Mouse (Mus musculus) urinary bladder, adult 18-20 months (tissue): ENCODE data around the gene Slc6a1.
"Not testable (repeated sequence)": the region's sequence is repeated elsewhere in the genome, so short reads cannot be mapped to it uniquely, and the experiment has no call there.

Source experiments
- DNase-seq, 2 experiments: peaks; one replicate each; pipeline ENCODE4 v3.0.0; 2022; ENCODE audit warnings: low spot score in 2 of 2, mixed read lengths in 2 of 2

Gene Slc6a1

DNA sequence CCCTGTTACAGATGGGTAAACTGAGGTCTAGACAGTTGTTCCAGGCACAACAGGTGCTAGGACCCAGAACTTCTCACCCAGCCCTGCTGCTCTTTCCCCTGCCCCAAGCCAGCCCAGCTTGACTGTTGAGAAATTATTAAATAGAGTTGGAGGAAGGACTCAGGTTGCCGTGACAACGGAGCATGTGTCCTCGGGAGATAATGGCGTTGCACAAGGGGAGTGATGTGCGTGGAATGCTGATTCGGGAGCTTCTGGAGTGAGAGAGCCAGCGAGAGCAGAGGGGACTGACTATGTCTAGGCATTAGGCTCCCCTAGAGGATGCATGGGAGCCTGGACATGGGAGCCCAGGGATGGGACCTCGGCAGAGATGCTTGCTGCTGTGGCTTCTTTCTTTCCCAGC is 7.7 kb downstream of the Slc6a1 start:
- DNase-seq, result no peak

DNA sequence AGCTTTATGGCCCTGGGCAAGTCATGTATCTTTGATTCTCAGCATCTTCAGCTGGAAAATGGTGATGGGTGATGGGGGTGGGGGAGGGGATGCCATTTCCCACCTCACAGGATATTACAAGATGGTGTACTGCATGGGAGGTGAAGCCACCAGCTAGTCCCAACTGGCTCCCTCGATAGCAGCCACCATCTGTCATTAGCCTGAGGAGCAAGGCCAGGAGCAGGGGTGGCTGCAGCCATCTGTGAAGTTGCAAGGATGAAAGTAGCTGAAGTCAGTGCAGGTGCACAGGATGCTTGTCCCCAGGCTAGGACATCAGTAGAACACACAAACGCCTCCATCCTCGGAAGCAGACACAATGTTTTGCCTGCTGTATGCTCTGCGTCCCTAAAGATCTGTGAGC is 8.5 kb downstream of the Slc6a1 start:
- DNase-seq, result no peak

DNA sequence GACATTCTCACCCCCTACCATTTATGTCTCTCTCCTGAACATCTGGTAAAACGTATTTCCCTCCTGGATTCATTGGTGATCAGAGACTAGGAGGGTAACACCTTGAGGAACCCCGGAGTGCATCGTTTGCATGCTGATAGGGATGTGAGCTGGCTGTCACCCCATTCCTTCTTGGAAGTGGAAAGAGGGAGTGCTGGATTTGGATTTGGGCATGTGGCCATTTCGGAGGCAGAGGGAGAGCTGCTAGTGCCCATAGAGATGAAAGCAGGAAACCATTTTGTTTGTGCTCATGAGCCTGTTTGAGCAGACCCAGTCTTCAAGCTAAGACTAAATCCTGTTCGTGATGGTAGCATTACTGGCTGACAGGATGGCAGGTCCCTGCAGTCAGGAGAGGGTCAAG is 9.0 kb downstream of the Slc6a1 start:
- DNase-seq, result no peak

GRCm38 (mm10) chr6:114293511-114293910 is 11.1 kb downstream of the Slc6a1 start:
- no peak for DNase-seq

DNA sequence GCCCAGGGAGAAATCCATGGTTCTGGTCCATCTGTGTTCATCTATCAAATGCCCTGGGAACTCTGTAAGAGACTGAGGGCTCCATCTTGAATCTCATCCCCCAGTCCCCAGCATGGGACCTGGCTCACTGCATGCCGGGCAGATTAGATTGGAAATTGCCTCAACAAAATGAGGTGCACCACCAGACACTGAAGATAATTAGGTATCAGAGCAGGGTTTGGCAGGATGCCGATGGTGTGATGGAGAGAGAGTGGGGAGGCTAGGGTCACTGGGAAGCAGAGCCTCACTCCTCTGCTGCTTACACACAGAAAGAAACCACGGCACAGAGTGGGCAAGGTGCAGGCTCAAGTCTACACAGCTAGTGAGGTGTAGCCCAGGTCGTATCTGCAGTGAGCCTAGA is 12.7 kb downstream of the Slc6a1 start:
- DNase-seq, result no peak

DNA sequence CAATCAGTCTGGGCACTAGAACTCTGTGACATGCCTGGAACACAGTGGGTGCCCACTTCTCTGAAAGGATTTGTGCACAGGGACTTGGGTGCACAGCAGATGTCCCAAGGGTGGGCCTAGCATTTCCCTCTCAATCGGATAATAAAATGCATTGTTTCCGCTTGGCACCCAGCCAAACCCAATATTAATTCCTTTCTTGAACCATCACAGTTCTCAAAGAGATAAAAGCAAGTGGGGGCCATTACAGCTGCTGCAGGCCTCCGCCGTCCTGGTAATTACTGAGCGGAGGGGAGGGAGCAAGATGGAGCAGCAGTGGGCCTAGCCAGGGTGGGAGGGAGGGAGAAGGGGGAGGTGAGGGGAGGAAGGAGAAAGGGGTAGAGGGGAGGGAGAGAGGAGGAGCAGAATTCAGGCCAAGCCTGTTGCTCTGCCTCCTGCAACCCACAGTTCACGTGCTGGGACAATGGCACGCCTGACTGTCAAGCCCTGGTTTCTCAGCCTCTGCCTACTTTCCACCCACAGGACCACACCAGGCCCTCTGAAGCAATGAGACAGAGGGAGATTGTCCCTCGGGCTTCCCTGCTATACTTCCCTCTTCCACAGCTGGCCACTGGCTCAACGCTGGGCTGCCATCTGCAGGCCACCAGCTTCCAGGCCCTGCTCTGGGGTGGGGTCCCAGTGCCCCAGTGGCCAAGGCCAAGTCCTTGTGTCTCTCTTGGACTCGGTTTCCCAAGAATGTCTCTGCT is 15.0 kb downstream of the Slc6a1 start:
- no peak for DNase-seq

GRCm38 (mm10) chr6:114299699-114300098 is 17.3 kb downstream of the Slc6a1 start:
- DNase-seq, result no peak

DNA sequence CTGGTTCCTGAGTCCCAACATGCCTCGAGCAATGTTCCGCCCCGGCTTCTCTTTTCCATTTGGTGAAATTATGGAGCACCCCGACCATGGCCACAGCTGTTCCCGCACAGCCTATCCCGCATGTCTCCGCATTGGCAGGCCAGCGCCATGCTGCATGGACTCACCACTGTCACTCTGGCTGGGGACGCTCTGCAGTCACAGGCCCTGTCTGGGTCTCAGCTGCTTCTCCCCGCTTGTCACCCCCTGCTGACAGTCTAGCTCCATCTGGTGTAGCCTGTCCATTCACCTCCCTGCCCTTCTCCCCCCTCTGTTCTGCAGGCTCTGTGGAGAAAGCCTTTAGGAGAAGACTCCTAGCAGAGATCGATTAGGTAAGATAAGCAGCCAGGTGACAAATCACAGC is 18.3 kb downstream of the Slc6a1 start:
- no peak for DNase-seq

GRCm38 (mm10) chr6:114304668-114305067 is 22.2 kb downstream of the Slc6a1 start:
- no peak for DNase-seq

GRCm38 (mm10) chr6:114320511-114320910 is 38.1 kb downstream of the Slc6a1 start:
- no peak for DNase-seq

GRCm38 (mm10) chr6:114321146-114321545 is 38.7 kb downstream of the Slc6a1 start:
- no peak for DNase-seq

- no peak for DNase-seq
Observed at GRCm38 (mm10) chr6:114322914-114323313, 40.5 kb downstream of the Slc6a1 start.

DNA sequence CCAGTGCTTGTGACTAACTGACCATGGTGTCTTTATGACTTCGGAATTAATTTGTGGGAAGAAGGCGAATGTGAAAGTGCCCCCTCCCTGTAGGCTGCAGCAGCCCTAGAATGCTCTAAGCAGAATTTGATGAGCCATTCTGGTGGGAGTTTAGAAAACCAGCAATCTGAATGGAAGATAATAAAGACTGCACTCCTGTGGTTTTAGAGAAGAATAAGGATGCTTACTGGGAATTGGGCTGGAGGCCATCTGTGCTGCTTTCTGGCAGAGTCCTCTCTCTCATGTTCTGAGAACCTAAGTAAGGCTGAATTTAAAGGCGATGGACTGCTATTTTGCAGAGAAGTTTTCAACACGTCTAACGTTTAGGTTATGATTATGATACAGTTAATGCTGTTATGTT is 42.4 kb downstream of the Slc6a1 start:
- no peak for DNase-seq

DNA sequence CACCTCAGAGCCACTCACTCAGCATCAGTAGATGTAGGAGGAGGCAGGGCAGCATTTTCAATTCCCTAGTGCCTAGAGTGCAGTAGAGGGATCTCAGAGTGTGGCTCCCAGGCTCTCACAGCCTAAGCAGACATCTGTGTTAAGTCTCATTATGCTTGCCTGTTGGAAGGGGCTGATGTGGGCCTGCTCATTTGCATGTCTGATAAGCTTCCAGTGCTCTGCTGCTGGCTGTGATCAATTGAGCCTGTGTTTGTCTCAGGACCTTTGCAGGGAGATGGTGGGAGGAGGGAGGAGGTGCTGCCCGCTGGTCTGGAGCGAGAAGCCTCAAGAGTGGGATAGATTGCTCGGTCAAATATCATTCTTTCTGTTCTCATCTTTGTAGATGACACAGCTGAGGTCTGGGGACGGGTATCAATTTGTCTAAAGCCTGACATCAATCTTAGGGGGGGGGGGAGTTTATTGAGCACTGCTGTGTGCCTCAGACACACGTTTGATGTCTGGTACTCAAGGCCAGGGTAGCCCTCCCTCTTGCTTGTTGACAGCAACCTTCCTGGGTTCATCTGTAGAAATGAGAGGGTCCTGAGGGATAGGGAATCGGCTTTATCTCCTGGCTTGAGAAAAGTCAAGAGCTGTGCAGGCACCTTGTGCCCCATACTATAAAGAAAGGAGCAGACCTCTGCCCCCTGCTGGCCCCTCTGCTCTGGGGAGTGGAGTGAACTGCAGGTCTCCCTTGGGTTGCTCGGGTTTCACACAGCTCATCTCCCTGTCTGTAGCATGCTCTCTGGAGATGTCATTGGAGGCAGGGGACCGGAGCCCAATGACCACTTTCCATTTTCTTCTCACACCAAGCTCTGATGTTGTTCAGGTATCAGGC is 47.4 kb downstream of the Slc6a1 start:
- DNase-seq, result no peak

GRCm38 (mm10) chr6:114331926-114332325 is 49.5 kb downstream of the Slc6a1 start:
- DNase-seq, result no peak

DNA sequence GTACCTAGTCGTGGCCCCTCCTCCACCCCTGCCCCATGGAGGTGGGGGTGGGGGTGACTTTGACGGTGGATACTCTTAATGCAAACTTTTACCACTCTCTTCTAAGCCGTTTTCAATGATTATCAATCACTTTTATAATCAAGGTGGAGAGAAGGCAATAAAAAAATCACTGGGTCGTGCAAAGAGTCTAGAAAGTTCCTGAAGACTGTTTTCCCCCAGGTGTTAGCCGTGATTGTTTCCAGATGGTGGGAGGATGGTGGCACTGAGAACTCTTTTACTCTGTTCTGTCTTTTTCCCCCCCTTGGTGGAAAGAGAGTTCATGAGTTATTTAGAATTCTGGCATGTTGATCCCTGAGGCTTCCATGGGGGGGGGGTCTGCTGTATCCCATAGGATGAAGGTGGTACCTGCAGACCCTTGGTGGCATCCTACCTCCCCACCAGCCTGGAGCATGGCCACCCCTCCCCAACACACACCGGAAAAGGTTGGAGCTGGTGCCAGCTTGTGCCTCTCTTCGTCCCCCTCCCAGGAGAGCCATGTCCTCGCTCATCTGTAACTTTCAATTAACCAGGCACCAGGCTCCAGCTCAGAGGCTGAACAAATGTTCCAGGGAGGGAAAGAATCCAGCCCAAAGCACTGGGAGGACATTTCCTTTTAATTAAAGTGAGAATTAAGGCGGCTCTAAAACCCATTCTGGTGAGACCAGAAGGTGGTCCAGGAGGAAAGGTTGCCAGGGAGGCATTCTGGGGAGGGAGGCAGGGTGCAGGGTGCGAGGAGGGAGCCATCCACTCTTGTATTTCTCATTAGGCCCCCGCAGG is 53.9 kb downstream of the Slc6a1 start:
- no peak for DNase-seq

DNA sequence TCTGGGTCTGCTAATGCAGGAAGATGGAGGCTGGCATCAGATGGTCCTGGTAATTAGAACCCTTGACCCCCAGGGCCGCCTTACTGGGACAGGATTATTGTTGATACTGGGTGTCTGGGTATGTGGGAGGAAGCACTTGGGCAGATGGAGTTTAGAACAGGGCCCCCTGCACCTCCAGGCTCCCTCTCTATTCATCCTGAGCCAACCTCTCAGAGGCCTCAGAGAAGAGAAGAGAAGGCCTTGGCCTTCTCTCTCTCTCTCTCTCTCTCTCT is 54.4 kb downstream of the Slc6a1 start:
- no peak for DNase-seq

GRCm38 (mm10) chr6:114341381-114341780 is 58.9 kb downstream of the Slc6a1 start:
- DNase-seq, result not testable (repeated sequence)

DNA sequence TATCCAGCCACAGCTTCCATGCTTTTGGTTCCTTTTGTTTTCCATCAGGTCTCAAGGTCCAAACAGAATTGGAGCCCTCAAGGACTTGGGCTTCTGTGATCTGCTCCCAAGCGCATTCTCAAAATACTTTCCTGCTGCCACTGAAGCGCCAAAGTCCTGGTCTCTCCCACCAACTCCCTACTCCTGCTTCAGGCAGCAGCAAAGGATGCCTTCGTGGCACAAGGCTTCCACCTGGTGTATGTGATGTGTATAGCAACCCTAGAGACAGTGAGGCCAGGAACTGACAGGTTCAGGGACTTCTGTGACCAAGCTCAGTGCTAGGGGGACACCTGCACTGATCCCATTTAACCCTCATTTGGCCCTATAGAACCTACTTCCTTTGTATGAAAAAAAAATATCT is 61.3 kb downstream of the Slc6a1 start:
- DNase-seq, result no peak

DNA sequence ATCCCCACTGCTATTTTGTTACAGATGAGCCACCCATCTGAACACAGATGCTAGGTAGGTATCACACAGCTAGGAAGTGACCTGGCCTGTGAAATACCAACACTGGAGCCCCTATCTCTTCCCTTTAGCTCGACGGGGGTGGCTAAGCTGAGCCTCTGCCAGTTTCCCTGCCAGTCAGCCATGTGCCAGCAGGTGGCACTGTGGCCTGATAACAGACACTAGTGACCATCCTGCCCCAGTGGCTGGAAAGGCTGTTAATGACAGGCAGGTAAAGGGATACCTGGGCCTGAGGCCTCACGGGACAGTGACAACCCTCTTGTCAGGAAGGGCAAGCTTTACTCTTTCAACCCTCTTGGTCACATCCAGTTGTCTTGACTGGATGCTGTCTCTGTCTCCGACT is 62.7 kb downstream of the Slc6a1 start:
- peak; percentile 20 to 65 for DNase-seq

GRCm38 (mm10) chr6:114347831-114348754 is 65.7 kb downstream of the Slc6a1 start:
- no peak for DNase-seq
